Mouse (Mus musculus): ENCODE results near the gene F2rl1.

DNA sequence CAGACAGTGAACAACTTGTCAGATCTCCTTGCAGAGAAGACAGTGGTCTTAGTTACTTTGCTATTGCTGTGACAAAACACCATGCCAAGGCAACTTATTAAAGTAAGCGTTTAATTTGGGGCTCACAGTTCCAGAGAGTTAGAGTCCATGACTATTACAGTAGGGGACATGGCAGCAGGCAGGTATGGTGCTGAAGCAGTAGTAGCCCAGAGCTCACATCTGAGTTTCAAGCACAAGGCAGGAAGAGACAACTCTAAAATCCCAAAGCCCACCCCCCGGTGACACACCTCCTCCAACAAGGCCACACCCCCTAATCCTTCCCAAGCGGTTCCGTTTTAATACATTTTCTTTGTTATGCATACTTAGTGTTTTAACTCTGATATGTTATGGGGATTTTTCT lies 45.9 kb upstream of the F2rl1 start:
- TF ChIP-seq CTCF (conservative IDR thresholded peaks at IDR 0.05; ENCODE audit: low read length) (no peak), NANOG (IDR thresholded peaks at IDR 0.05; ENCODE audit: borderline replicate concordance, low read length) (no peak)

All from E14TG2a.4 (cell line).